Comparison of ENCODE assay signal across 8 mouse cellular contexts in the genomic region with DNA sequence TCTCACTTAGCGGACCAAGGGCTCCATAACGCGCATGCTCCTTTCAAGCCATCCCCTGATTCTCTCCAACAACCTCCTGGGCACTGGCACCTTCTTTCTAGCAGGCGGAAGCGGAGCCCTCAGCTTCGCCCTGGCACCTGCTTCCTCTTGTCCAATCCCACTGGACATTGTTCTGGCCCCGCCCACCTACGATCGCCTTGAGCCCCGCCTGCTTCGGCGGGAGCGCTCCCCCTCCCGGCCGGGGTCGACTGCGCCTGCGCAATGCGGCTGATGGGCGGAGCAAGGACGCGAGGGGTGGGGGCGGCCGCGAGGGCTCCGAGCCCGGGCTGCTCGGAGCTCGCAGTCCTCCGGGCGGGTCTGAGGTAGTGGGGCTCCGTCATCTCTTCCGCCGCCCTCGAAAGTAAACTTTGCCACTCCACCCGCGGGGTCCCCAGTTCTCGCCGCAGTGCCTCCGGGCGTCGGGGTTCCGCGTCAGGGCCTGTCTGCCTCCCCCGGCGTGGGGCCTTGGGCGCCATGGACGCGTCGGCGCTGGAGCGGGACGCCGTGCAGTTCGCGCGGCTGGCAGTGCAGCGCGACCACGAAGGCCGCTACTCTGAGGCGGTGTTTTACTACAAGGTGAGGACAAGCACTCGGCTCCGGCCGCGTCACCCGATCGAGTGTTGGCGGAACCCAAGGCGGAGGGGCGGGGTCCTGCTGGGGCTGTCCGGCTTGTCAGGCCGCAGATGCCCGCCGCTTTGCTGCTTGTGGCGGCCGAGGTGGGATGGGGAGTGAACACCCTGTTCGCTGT. TPM values are rescaled to one million over a fixed set of nuclear protein-coding genes. Genes with fewer than 3 reads are reported as not detected.
DNase-seq lines count a peak whose midpoint lies in the region; ATAC-seq and TF ChIP-seq lines count a peak whose summit lies in the region.

A gene (plus strand): TSS at position 270 of the 787 bp plus-strand sequence.

- TF ChIP-seq CTCF in lung, adult 2 months (IDR thresholded peaks at IDR 0.05; ENCODE audit: insufficient read depth, low read length) = no peak

- WGBS in forebrain, embryonic 15.5 days = under 1% methylated on average over 77 of the region's 78 CpGs
- under 1% methylated on average over 78 of the region's 78 CpGs for WGBS in lung, adult 2 months

- H3K4me1 ChIP-seq in ES-E14 (ENCODE audit: control insufficient read depth in 2 of 2, insufficient read depth in 2 of 2, low read length in 2 of 2, poor library complexity in 1 of 2) = 0 out of 4 replicates have a peak, but pooled peaks cover 1 to 2% of the 10 kb centered on the region in 2 experiments
- H3K4me1 ChIP-seq in forebrain, embryonic 15.5 days = peaks cover 24% of the 10 kb centered on the region
- peaks cover 2% of the 10 kb centered on the region; the same call in 1 of the 2 replicates for H3K4me1 ChIP-seq in lung, adult 2 months (ENCODE audit: control insufficient read depth, insufficient read depth, low read length)

- H3K4me3 ChIP-seq in ES-E14 (ENCODE audit: insufficient read depth in 1 of 2, low read depth in 1 of 2, low read length in 2 of 2, poor library complexity in 1 of 2, severe bottlenecking in 1 of 2) = peak within 1 kb of the TSS; percentile 97 to 98
- H3K4me3 ChIP-seq in forebrain, embryonic 15.5 days = peak within 1 kb of the TSS; percentile 98
- H3K4me3 ChIP-seq in lung, adult 2 months (replicated peaks; ENCODE audit: extremely low read depth, low read depth, low read length) = peak within 1 kb of the TSS; percentile 94

- H3K9me3 ChIP-seq in ES-E14 (ENCODE audit: control insufficient read depth, insufficient read depth, low read depth, low read length) = no peaks in the 10 kb centered on the region
- no peaks in the 10 kb centered on the region for H3K9me3 ChIP-seq in forebrain, embryonic 15.5 days

- peak; percentile 85 for TF ChIP-seq POLR2A in lung, adult 2 months (IDR thresholded peaks at IDR 0.05; ENCODE audit: borderline replicate concordance, extremely low read depth, low read depth, low read length)

- H3K9ac ChIP-seq in ES-E14 (ENCODE audit: insufficient read depth, low read depth, low read length, poor library complexity, severe bottlenecking) = peak within 1 kb of the TSS; percentile 94
- peak within 1 kb of the TSS; percentile 94 for H3K9ac ChIP-seq in forebrain, embryonic 15.5 days (replicated peaks)

- intact Hi-C loops in heart, postnatal 25 days (cut with DNase I) = loop anchor here (5.0 kb wide), 1 partner anchor 84 kb away; a partner anchor contains a TSS

- in situ Hi-C loops in ES-E14 (cut with MboI; ENCODE audit: low sequenced_read_pairs in 2 of 2, unreplicated experiment in 2 of 2) = no loop called here

- H3K27me3 ChIP-seq in forebrain, embryonic 15.5 days = no peaks in the 10 kb centered on the region

- H3K27ac ChIP-seq in ES-E14 (ENCODE audit: insufficient read depth, low read depth, low read length, poor library complexity, severe bottlenecking) = 0 out of 2 replicates have a peak within 1 kb of the TSS, but pooled peaks have one; percentile 34
- H3K27ac ChIP-seq in forebrain, embryonic 15.5 days (replicated peaks) = peak within 1 kb of the TSS; percentile 95

- DNase-seq in ES-E14 (ENCODE audit: low read depth, low spot score) = peak; percentile 98
- peak; percentile 99 for DNase-seq in cerebellum, adult 11-12 months
- DNase-seq in heart, postnatal 25 days (ENCODE audit: low spot score) = peak; percentile 94
- DNase-seq in layer of hippocampus, adult 18-20 months (ENCODE audit: low spot score in 2 of 2) = peak; percentile 96 to 97
- DNase-seq in lung, adult 2 months = peak; percentile 99
- DNase-seq in thymus, adult 18-20 months = peak; percentile 92 to 93

- no peaks in the 10 kb centered on the region for H3K36me3 ChIP-seq in ES-E14 (ENCODE audit: control insufficient read depth, insufficient read depth, low read length, poor library complexity, severe bottlenecking)
- H3K36me3 ChIP-seq in forebrain, embryonic 15.5 days = peaks cover 6% of the 10 kb centered on the region

- ATAC-seq in forebrain, embryonic 15.5 days (replicated peaks) = peak; percentile 97
- ATAC-seq in neutrophil, adult 5-6 weeks (ENCODE audit: extremely low read depth, insufficient number of reproducible peaks, low FRiP score, poor library complexity, severe bottlenecking) = peak; percentile 96

- H3K4me2 ChIP-seq in forebrain, embryonic 15.5 days (replicated peaks) = peak within 1 kb of the TSS; percentile 59

TF ChIP-seq in ES-E14, 5 proteins besides CTCF, POLR2A, EP300 and RAD21:
- TF ChIP-seq MAFK (IDR thresholded peaks at IDR 0.05; ENCODE audit: insufficient read depth, low read depth, low read length) (no peak), HCFC1 (IDR thresholded peaks at IDR 0.05; ENCODE audit: borderline replicate concordance, insufficient read depth, low read length) (peak; percentile 26; the same call in 1 of the 2 replicates), ZC3H11A (IDR thresholded peaks at IDR 0.05; ENCODE audit: borderline replicate concordance, low read depth, low read length) (no peak), ZNF384 (IDR thresholded peaks at IDR 0.05; ENCODE audit: low read depth, low read length) (no peak)

RNA-seq across cellular contexts. Expression of the gene that starts here (rescaled TPM):
- 16.5 and 23.7 TPM in 2 replicates for total RNA-seq in ES-E14 (2012; rRNA removed)
- polyA plus RNA-seq in forebrain, embryonic 15.5 days (2015; fragmentation: Nextera tagmentation; extraction: Ambion mirVana) = 61.3 and 66.1 TPM in 2 replicates
- total RNA-seq in heart, postnatal 25 days (2021) = 10 to 100 TPM; 31.0 to 32.0 TPM
- 10 to 100 TPM; 37.6 to 41.5 TPM for total RNA-seq in layer of hippocampus, adult 18-20 months (2021)
- polyA plus RNA-seq in lung, adult 2 months (2012; rRNA removed) = 11.0 and 12.2 TPM in 2 replicates
- 80.2 and 86.2 TPM in 2 replicates for total RNA-seq in neutrophil, adult 5-6 weeks (2017)

Comparison
In these comparisons a context has a peak if more than half of its experiments do, and no peak if none do; other contexts are left out.
1. Peak in every context shown above with its lines: DNase-seq, ATAC-seq, H3K4me3 ChIP-seq and H3K27ac ChIP-seq.